Mouse (Mus musculus) olfactory bulb, adult 2 months (tissue): ENCODE measurements around the gene Slc9a3r2.

ENCODE experiments used
- CTCF ChIP-seq: fragments of 200-500 bp; IDR thresholded peaks from 2 replicates; pipeline ENCODE4 v1.5.1; 2012; ENCODE audit warnings: low read depth, mild to moderate bottlenecking, low read length, moderate library complexity; ENCODE audit not compliant: insufficient read depth
- POLR2A ChIP-seq: fragments of 200-500 bp; IDR thresholded peaks from 2 replicates; pipeline ENCODE4 v1.6.1; 2012; ENCODE audit warnings: mild to moderate bottlenecking, low read depth, low read length, moderate library complexity; ENCODE audit not compliant: insufficient read depth

GRCm38 (mm10) chr17:24697985-24698384 lies 47.9 kb upstream of the Slc9a3r2 start:
- no peak for TF ChIP-seq CTCF
- no peak for TF ChIP-seq POLR2A
